Mouse (Mus musculus) heart, embryonic 12.5 days (tissue): ENCODE results near the gene Metrn. TPM values are rescaled to one million over a fixed set of nuclear protein-coding genes. Genes with fewer than 3 reads are reported as not detected.
A peak's percentile ranks its signal among the peaks of the same experiment; 100 is the strongest.

ENCODE experiments used
- ATAC-seq: fragments of 200-750 bp; cut with Nextera tagmentation; 2 replicates; pipeline ENCODE4 v1.8.0; 2017; ENCODE audit warnings: moderate TSS enrichment, moderate library complexity; ENCODE audit not compliant: insufficient number of reproducible peaks, low FRiP score
- H3K27ac ChIP-seq: fragments of 300-500 bp; sonication (generic); 2 replicates; pipeline ENCODE4 v1.5.1; 2016; ENCODE audit warnings: mild to moderate bottlenecking, moderate library complexity; ENCODE audit not compliant: poor library complexity, severe bottlenecking
- H3K27me3 ChIP-seq: fragments of 300-500 bp; sonication (generic); replicated peaks from 2 replicates; pipeline ENCODE4 v1.6.1; 2016; ENCODE audit warnings: mild to moderate bottlenecking, moderate library complexity
- H3K36me3 ChIP-seq: fragments of 300-500 bp; sonication (generic); 2 replicates; pipeline ENCODE4 v1.6.1; 2016; ENCODE audit warnings: mild to moderate bottlenecking, moderate library complexity
- H3K4me1 ChIP-seq: fragments of 300-500 bp; sonication (generic); replicated peaks from 2 replicates; pipeline ENCODE4 v1.6.1; 2016; ENCODE audit warnings: mild to moderate bottlenecking
- H3K4me2 ChIP-seq: fragments of 300-500 bp; sonication (generic); 2 replicates; pipeline ENCODE4 v1.6.1; 2016; ENCODE audit warnings: mild to moderate bottlenecking, moderate library complexity
- H3K4me3 ChIP-seq: fragments of 300-500 bp; sonication (generic); 2 replicates; pipeline ENCODE4 v1.5.1; 2016; ENCODE audit warnings: mild to moderate bottlenecking
- H3K9ac ChIP-seq: fragments of 300-500 bp; sonication (generic); 2 replicates; pipeline ENCODE4 v1.6.1; 2016; ENCODE audit warnings: mild to moderate bottlenecking, moderate library complexity
- H3K9me3 ChIP-seq: fragments of 300-500 bp; sonication (generic); replicated peaks from 2 replicates; pipeline ENCODE4 v1.6.1; 2016; ENCODE audit warnings: mild to moderate bottlenecking, moderate library complexity
- WGBS: fragments of 180-500 bp; shearing (Covaris S2); methylation state at CpG from one replicate; pipeline ENCODE4 v1.1.7; 2016; 5-methylcytosine and 5-hydroxymethylcytosine counted together
- polyA plus RNA-seq: library from polyadenylated mRNA; unstranded; fragments of >200 nt; fragmentation: Nextera tagmentation; extraction: Ambion mirVana; gene quantifications from 2 replicates; pipeline ENCODE4 v1.2.1, GENCODE M21; 2016

Gene Metrn
- polyA plus RNA-seq, 1 experiment from 2014 or later = 30.9 TPM

- Histone ChIP-seq H3K27me3 (no peaks in the 10 kb centered on the region), H3K27ac (peak within 1 kb of the TSS; percentile 71), H3K9ac (peak within 1 kb of the TSS; percentile 72), H3K4me1 (peaks cover 49% of the 10 kb centered on the region), H3K4me2 (peak within 1 kb of the TSS; percentile 94), H3K36me3 (peaks cover 55% of the 10 kb centered on the region), H3K4me3 (peak within 1 kb of the TSS; percentile 46), H3K9me3 (no peaks in the 10 kb centered on the region)
- ATAC-seq = peak; percentile 10; the same call in 1 of the 2 replicates
- 3% methylated on average over 29 of the region's 29 CpGs for WGBS
These were observed 40.1 kb upstream of the Metrn start, which contains the start of gene Rhbdl1 for GRCm38 (mm10) chr17:25837076-25837410. Gene Rhbdl1 (minus strand): TSS chr17:25837295.

GRCm38 (mm10) chr17:25836397-25837075 lies 39.6 kb upstream of the Metrn start:
- peak overlapping the region; percentile 72 for H3K9ac ChIP-seq
- WGBS = 23% methylated on average over 23 of the region's 23 CpGs
- no peaks in the 10 kb centered on the region for H3K9me3 ChIP-seq
- ATAC-seq = no peak
- no peaks in the 10 kb centered on the region for H3K27me3 ChIP-seq
- H3K36me3 ChIP-seq = peaks cover 53% of the 10 kb centered on the region
- H3K4me2 ChIP-seq = peak overlapping the region; percentile 94
- H3K4me1 ChIP-seq = peaks cover 54% of the 10 kb centered on the region
- H3K27ac ChIP-seq = peak overlapping the region; percentile 71
- H3K4me3 ChIP-seq = peak overlapping the region; percentile 46

- H3K36me3 ChIP-seq = peaks cover 53% of the 10 kb centered on the region
- no peak for ATAC-seq
- H3K27me3 ChIP-seq = no peaks in the 10 kb centered on the region
- 95% methylated on average over 16 of the region's 16 CpGs for WGBS
- peak overlapping the region; percentile 72 for H3K9ac ChIP-seq
- peaks cover 62% of the 10 kb centered on the region for H3K4me1 ChIP-seq
- H3K4me2 ChIP-seq = peak overlapping the region; percentile 94
- 0 out of 2 replicates have a peak overlapping the region, but pooled peaks have one; percentile 46 for H3K4me3 ChIP-seq
- H3K9me3 ChIP-seq = no peaks in the 10 kb centered on the region
- H3K27ac ChIP-seq = no peak overlapping the region
These were observed 38.9 kb upstream of the Metrn start for GRCm38 (mm10) chr17:25835816-25836215.

- Histone ChIP-seq H3K27ac (no peak overlapping the region), H3K4me2 (peak overlapping the region; percentile 94), H3K4me3 (peak overlapping the region; percentile 71; the same call in 1 of the 2 replicates), H3K9me3 (no peaks in the 10 kb centered on the region), H3K4me1 (peaks cover 67% of the 10 kb centered on the region), H3K36me3 (peaks cover 53% of the 10 kb centered on the region), H3K27me3 (no peaks in the 10 kb centered on the region), H3K9ac (peak overlapping the region; percentile 81; the same call in 1 of the 2 replicates)
- no peak for ATAC-seq
- WGBS = 92% methylated on average over 7 of the region's 7 CpGs
These were observed 38.4 kb upstream of the Metrn start for GRCm38 (mm10) chr17:25835301-25835700.

- peaks cover 53% of the 10 kb centered on the region for H3K36me3 ChIP-seq
- 90% methylated on average over 12 of the region's 12 CpGs for WGBS
- H3K4me1 ChIP-seq = peaks cover 73% of the 10 kb centered on the region
- peak overlapping the region; percentile 81 for H3K9ac ChIP-seq
- no peak for ATAC-seq
- H3K27me3 ChIP-seq = no peaks in the 10 kb centered on the region
- H3K27ac ChIP-seq = peak overlapping the region; percentile 98
- no peaks in the 10 kb centered on the region for H3K9me3 ChIP-seq
- H3K4me3 ChIP-seq = peak overlapping the region; percentile 71
- H3K4me2 ChIP-seq = peak overlapping the region; percentile 94
These were observed 37.8 kb upstream of the Metrn start for GRCm38 (mm10) chr17:25834595-25835222.

GRCm38 (mm10) chr17:25833961-25834594 lies 37.1 kb upstream of the Metrn start:
- 31% methylated on average over 6 of the region's 6 CpGs for WGBS
- peak overlapping the region; percentile 94 for H3K4me2 ChIP-seq
- peak overlapping the region; percentile 98 for H3K27ac ChIP-seq
- H3K9me3 ChIP-seq = no peaks in the 10 kb centered on the region
- H3K4me3 ChIP-seq = peak overlapping the region; percentile 71
- H3K9ac ChIP-seq = peak overlapping the region; percentile 81
- H3K27me3 ChIP-seq = no peaks in the 10 kb centered on the region
- H3K4me1 ChIP-seq = peaks cover 76% of the 10 kb centered on the region
- peaks cover 49% of the 10 kb centered on the region for H3K36me3 ChIP-seq
- ATAC-seq = no peak

- peak within 1 kb of the TSS; percentile 98 for H3K27ac ChIP-seq
- peaks cover 78% of the 10 kb centered on the region for H3K4me1 ChIP-seq
- no peaks in the 10 kb centered on the region for H3K9me3 ChIP-seq
- H3K36me3 ChIP-seq = peaks cover 43% of the 10 kb centered on the region
- H3K27me3 ChIP-seq = no peaks in the 10 kb centered on the region
- peak within 1 kb of the TSS; percentile 94 for H3K4me2 ChIP-seq
- peak; percentile 83 for ATAC-seq
- H3K9ac ChIP-seq = peak within 1 kb of the TSS; percentile 92
- WGBS = under 1% methylated on average over 24 of the region's 24 CpGs
- H3K4me3 ChIP-seq = peak within 1 kb of the TSS; percentile 71
These were observed 36.3 kb upstream of the Metrn start, which contains the start of gene Stub1 for GRCm38 (mm10) chr17:25833291-25833663. Gene Stub1 (minus strand): TSS chr17:25833404.

- Histone ChIP-seq H3K27ac (peak overlapping the region; percentile 98), H3K9ac (peak overlapping the region; percentile 92)
These were observed 35.7 kb upstream of the Metrn start for GRCm38 (mm10) chr17:25832436-25833290.

GRCm38 (mm10) chr17:25831451-25832281 lies 34.7 kb upstream of the Metrn start:
- H3K4me2 ChIP-seq = peak overlapping the region; percentile 94
- no peak for ATAC-seq
- peaks cover 51% of the 10 kb centered on the region for H3K36me3 ChIP-seq
- peak overlapping the region; percentile 98 for H3K27ac ChIP-seq
- peaks cover 75% of the 10 kb centered on the region for H3K4me1 ChIP-seq
- peak overlapping the region; percentile 92 for H3K9ac ChIP-seq
- H3K4me3 ChIP-seq = peak overlapping the region; percentile 71
- H3K27me3 ChIP-seq = no peaks in the 10 kb centered on the region
- H3K9me3 ChIP-seq = no peaks in the 10 kb centered on the region
- WGBS = 48% methylated on average over 21 of the region's 21 CpGs

More at GRCm38 (mm10) chr17:25832436-25833290, 35.7 kb upstream of the Metrn start:
- no peaks in the 10 kb centered on the region for H3K9me3 ChIP-seq
- H3K4me2 ChIP-seq = peak overlapping the region; percentile 94
- under 1% methylated on average over 76 of the region's 77 CpGs for WGBS
- H3K4me1 ChIP-seq = peaks cover 75% of the 10 kb centered on the region
- peak overlapping the region; percentile 71 for H3K4me3 ChIP-seq
- peak; percentile 92 for ATAC-seq
- peaks cover 42% of the 10 kb centered on the region for H3K36me3 ChIP-seq
- H3K27me3 ChIP-seq = no peaks in the 10 kb centered on the region
